Mouse (Mus musculus) kidney, embryonic 16.5 days (tissue): ENCODE measurements around the gene Crabp2. TPM values are rescaled to one million over a fixed set of nuclear protein-coding genes. Genes with fewer than 3 reads are reported as not detected.

Experiments
- ATAC-seq: fragments of 200-750 bp; cut with Nextera tagmentation; 2 replicates; pipeline ENCODE4 v1.8.0; 2017; ENCODE audit warnings: moderate TSS enrichment; ENCODE audit not compliant: low FRiP score, low TSS enrichment
- H3K27ac ChIP-seq: fragments of 300-500 bp; sonication (generic); 2 replicates; pipeline ENCODE4 v1.5.1; 2014; ENCODE audit warnings: low read length
- H3K27me3 ChIP-seq: fragments of 300-500 bp; sonication (generic); 2 replicates; pipeline ENCODE4 v1.6.1; 2014; ENCODE audit warnings: low read length, control low read depth, mixed read lengths; ENCODE audit not compliant: insufficient read depth
- H3K36me3 ChIP-seq: fragments of 300-500 bp; sonication (generic); 2 replicates; pipeline ENCODE4 v1.6.1; 2014; ENCODE audit warnings: low read length, control low read depth, mixed read lengths; ENCODE audit not compliant: insufficient read depth
- H3K4me1 ChIP-seq: fragments of 300-500 bp; sonication (generic); 2 replicates; pipeline ENCODE4 v1.6.1; 2014; ENCODE audit warnings: low read length, control low read depth, mixed read lengths; ENCODE audit not compliant: insufficient read depth
- H3K4me2 ChIP-seq: fragments of 300-500 bp; sonication (generic); replicated peaks from 2 replicates; pipeline ENCODE4 v1.6.1; 2014; ENCODE audit warnings: low read depth, low read length
- H3K4me3 ChIP-seq: fragments of 300-500 bp; sonication (generic); 2 replicates; pipeline ENCODE4 v1.5.1; 2014; ENCODE audit warnings: mild to moderate bottlenecking, low read length
- H3K9ac ChIP-seq: fragments of 300-500 bp; sonication (generic); replicated peaks from 2 replicates; pipeline ENCODE4 v1.6.1; 2014; ENCODE audit warnings: low read length
- H3K9me3 ChIP-seq: fragments of 300-500 bp; sonication (generic); 2 replicates; pipeline ENCODE4 v1.6.1; 2016; ENCODE audit warnings: low read length, control low read depth
- WGBS: fragments of 180-500 bp; shearing (Covaris S2); extraction: QIAGEN DNeasy Blood & Tissue Kit; methylation state at CpG from one replicate; pipeline ENCODE4 v1.1.7; 2014; 5-methylcytosine and 5-hydroxymethylcytosine counted together
- polyA plus RNA-seq: library from polyadenylated mRNA; unstranded; fragments of >200 nt; fragmentation: Nextera tagmentation; extraction: Ambion mirVana; gene quantifications from 2 replicates; pipeline ENCODE4 v1.2.1, GENCODE M21; 2015

The Crabp2 gene
- polyA plus RNA-seq, 1 experiment from 2014 or later, result 62.0 TPM

- H3K4me1 ChIP-seq, result peaks cover 51% of the 10 kb centered on the region
- H3K9ac ChIP-seq, result peak overlapping the region; percentile 39; the same call in 1 of the 2 replicates
- H3K27ac ChIP-seq, result peak overlapping the region; percentile 57; the same call in 1 of the 2 replicates
- ATAC-seq, result no peak
- peaks cover 16% of the 10 kb centered on the region for H3K36me3 ChIP-seq
- no peaks in the 10 kb centered on the region for H3K27me3 ChIP-seq
- WGBS, result 38% methylated on average over 3 of the region's 3 CpGs
- H3K9me3 ChIP-seq, result no peaks in the 10 kb centered on the region
- peak overlapping the region; percentile 7; the same call in 1 of the 2 replicates for H3K4me2 ChIP-seq
- H3K4me3 ChIP-seq, result no peak overlapping the region
Observed at GRCm38 (mm10) chr3:87980085-87980484, 31.6 kb downstream of the Crabp2 start.

GRCm38 (mm10) chr3:87980728-87981127 is 32.3 kb downstream of the Crabp2 start:
- Histone ChIP-seq H3K36me3 (peaks cover 11% of the 10 kb centered on the region; the same call in 1 of the 2 replicates), H3K4me3 (no peak overlapping the region), H3K4me1 (peaks cover 57% of the 10 kb centered on the region), H3K9ac (peak overlapping the region; percentile 39; the same call in 1 of the 2 replicates), H3K9me3 (no peaks in the 10 kb centered on the region), H3K4me2 (0 out of 2 replicates have a peak overlapping the region, but pooled peaks have one; percentile 7), H3K27me3 (no peaks in the 10 kb centered on the region), H3K27ac (peak overlapping the region; percentile 57)
- WGBS, result 53% methylated on average over 5 of the region's 5 CpGs
- peak; percentile 4; the same call in 1 of the 2 replicates for ATAC-seq

- no peak overlapping the region for H3K4me2 ChIP-seq
- H3K4me1 ChIP-seq, result peaks cover 61% of the 10 kb centered on the region
- H3K27ac ChIP-seq, result peak overlapping the region; percentile 89
- peaks cover 11% of the 10 kb centered on the region; the same call in 1 of the 2 replicates for H3K36me3 ChIP-seq
- no peaks in the 10 kb centered on the region for H3K9me3 ChIP-seq
- H3K4me3 ChIP-seq, result no peak overlapping the region
- peak overlapping the region; percentile 4 for H3K9ac ChIP-seq
- 82% methylated on average over 6 of the region's 6 CpGs for WGBS
- H3K27me3 ChIP-seq, result no peaks in the 10 kb centered on the region
- no peak for ATAC-seq
Observed at GRCm38 (mm10) chr3:87981214-87981760, 32.8 kb downstream of the Crabp2 start.

GRCm38 (mm10) chr3:87981894-87982835 is 33.7 kb downstream of the Crabp2 start:
- no peaks in the 10 kb centered on the region for H3K27me3 ChIP-seq
- peak overlapping the region; percentile 43 for H3K4me2 ChIP-seq
- ATAC-seq, result peak; percentile 35
- H3K9me3 ChIP-seq, result no peaks in the 10 kb centered on the region
- peak overlapping the region; percentile 89 for H3K27ac ChIP-seq
- no peak overlapping the region for H3K4me3 ChIP-seq
- peaks cover 5% of the 10 kb centered on the region; the same call in 1 of the 2 replicates for H3K36me3 ChIP-seq
- peak overlapping the region; percentile 49 for H3K9ac ChIP-seq
- WGBS, result 28% methylated on average over 12 of the region's 12 CpGs
- peaks cover 67% of the 10 kb centered on the region for H3K4me1 ChIP-seq

GRCm38 (mm10) chr3:87982836-87983601 is 34.6 kb downstream of the Crabp2 start:
- peak; percentile 73 for ATAC-seq
- peaks cover 72% of the 10 kb centered on the region for H3K4me1 ChIP-seq
- H3K4me3 ChIP-seq, result 0 out of 2 replicates have a peak overlapping the region, but pooled peaks have one; percentile 3

GRCm38 (mm10) chr3:87983627-87984026 is 35.2 kb downstream of the Crabp2 start:
- H3K27ac ChIP-seq, result peak overlapping the region; percentile 89
- no peaks in the 10 kb centered on the region for H3K9me3 ChIP-seq
- H3K36me3 ChIP-seq, result no peaks in the 10 kb centered on the region
- H3K27me3 ChIP-seq, result no peaks in the 10 kb centered on the region
- WGBS, result 52% methylated on average over 6 of the region's 6 CpGs
- H3K9ac ChIP-seq, result peak overlapping the region; percentile 49
- peak overlapping the region; percentile 43 for H3K4me2 ChIP-seq
- H3K4me3 ChIP-seq, result 0 out of 2 replicates have a peak overlapping the region, but pooled peaks have one; percentile 3
- ATAC-seq, result no peak
- peaks cover 76% of the 10 kb centered on the region for H3K4me1 ChIP-seq

More at GRCm38 (mm10) chr3:87982836-87983601, 34.6 kb downstream of the Crabp2 start:
- no peaks in the 10 kb centered on the region for H3K9me3 ChIP-seq
- 2% methylated on average over 13 of the region's 13 CpGs for WGBS
- H3K27ac ChIP-seq, result peak overlapping the region; percentile 89
- peak overlapping the region; percentile 43 for H3K4me2 ChIP-seq
- peak overlapping the region; percentile 49 for H3K9ac ChIP-seq
- H3K27me3 ChIP-seq, result no peaks in the 10 kb centered on the region
- H3K36me3 ChIP-seq, result no peaks in the 10 kb centered on the region

GRCm38 (mm10) chr3:87984094-87984493 is 35.6 kb downstream of the Crabp2 start:
- H3K4me3 ChIP-seq, result no peak overlapping the region
- peaks cover 76% of the 10 kb centered on the region for H3K4me1 ChIP-seq
- H3K4me2 ChIP-seq, result no peak overlapping the region
- H3K9ac ChIP-seq, result peak overlapping the region; percentile 49; the same call in 1 of the 2 replicates
- no peak for ATAC-seq
- 21% methylated on average over 3 of the region's 3 CpGs for WGBS
- no peaks in the 10 kb centered on the region for H3K9me3 ChIP-seq
- H3K27ac ChIP-seq, result peak overlapping the region; percentile 89; the same call in 1 of the 2 replicates
- H3K36me3 ChIP-seq, result no peaks in the 10 kb centered on the region
- peaks cover under 1% of the 10 kb centered on the region; the same call in 1 of the 2 replicates for H3K27me3 ChIP-seq

GRCm38 (mm10) chr3:87985505-87986320 is 37.2 kb downstream of the Crabp2 start:
- Histone ChIP-seq H3K36me3 (no peaks in the 10 kb centered on the region), H3K4me1 (peaks cover 64% of the 10 kb centered on the region), H3K27ac (peak overlapping the region; percentile 77), H3K9me3 (no peaks in the 10 kb centered on the region), H3K4me3 (no peak overlapping the region), H3K4me2 (peak overlapping the region; percentile 79; the same call in 1 of the 2 replicates), H3K9ac (peak overlapping the region; percentile 22), H3K27me3 (peaks cover 8% of the 10 kb centered on the region)
- 36% methylated on average over 12 of the region's 12 CpGs for WGBS
- ATAC-seq, result no peak
